Mouse (Mus musculus): ENCODE measurements at regions not wholly inside any gene's neighbourhood (a gene's known extent, or its start where the extent isn't known, plus 50 kb on each side); places are given as distances from the start of the nearest gene placed in this dataset.

DNA sequence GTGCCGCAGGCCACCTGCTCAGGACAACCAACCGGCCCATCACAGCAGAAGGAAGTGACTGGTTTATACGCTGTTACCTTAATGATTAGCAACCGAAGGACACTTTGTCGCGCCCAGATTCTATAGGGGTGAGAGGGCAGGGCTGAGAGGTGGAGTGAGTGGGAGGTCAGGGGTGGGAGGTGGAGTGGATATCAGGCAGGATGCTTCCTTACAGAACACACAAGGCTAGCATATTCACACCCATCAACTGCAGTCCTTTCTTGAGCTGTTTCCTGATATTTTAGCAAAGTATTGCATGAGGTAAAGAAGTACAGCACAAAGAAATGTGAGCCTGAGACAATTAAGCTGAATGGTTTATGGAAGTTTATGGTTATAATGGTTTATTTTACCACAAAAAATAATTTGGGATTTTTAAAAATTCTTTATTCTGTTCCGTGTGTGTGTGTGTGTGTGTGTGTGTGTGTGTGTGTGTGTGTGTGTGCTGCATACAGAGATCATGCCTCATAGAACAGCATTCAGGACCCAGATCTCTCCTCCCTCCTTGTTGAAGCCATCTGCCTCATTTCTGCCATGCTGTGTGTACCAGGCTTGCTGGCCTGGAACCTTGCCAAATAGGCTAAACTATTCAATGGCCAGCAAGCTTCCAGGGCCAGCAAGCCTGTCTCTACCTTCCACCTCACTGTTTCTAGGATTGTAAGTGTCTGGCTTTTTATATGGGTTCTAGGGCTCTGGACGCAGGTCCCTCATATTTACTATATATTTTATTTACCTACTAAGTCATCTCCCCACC is 190.5 kb downstream of the Prkcq start:
- TF ChIP-seq EP300 (IDR thresholded peaks at IDR 0.05; ENCODE audit: low read depth) (no peak), CTCF (IDR thresholded peaks at IDR 0.05; ENCODE audit: low read depth) (no peak)

Measured in liver, embryonic 14.5 days (tissue).